Mouse (Mus musculus) liver, embryonic 16.5 days (tissue): ENCODE measurements at regions not wholly inside any gene's neighbourhood (a gene's known extent, or its start where the extent isn't known, plus 50 kb on each side); places are given as distances from the start of the nearest gene placed in this dataset.

ENCODE experiments used
- ATAC-seq: fragments of 200-750 bp; cut with Nextera tagmentation; 2 replicates; pipeline ENCODE4 v1.8.0; 2017; ENCODE audit warnings: low read depth, mild to moderate bottlenecking, moderate number of reproducible peaks, moderate library complexity
- H3K27ac ChIP-seq: fragments of 300-500 bp; sonication (generic); 2 replicates; pipeline ENCODE4 v1.5.1; 2014; ENCODE audit warnings: mild to moderate bottlenecking, low read length
- H3K27me3 ChIP-seq: fragments of 300-500 bp; sonication (generic); 2 replicates; pipeline ENCODE4 v1.6.1; 2014; ENCODE audit warnings: low read depth, low read length, mixed read lengths; ENCODE audit not compliant: control insufficient read depth, insufficient read depth
- H3K36me3 ChIP-seq: fragments of 300-500 bp; sonication (generic); 2 replicates; pipeline ENCODE4 v1.6.1; 2014; ENCODE audit warnings: mild to moderate bottlenecking; ENCODE audit not compliant: control insufficient read depth, insufficient read depth
- H3K4me1 ChIP-seq: fragments of 300-500 bp; sonication (generic); 2 replicates; pipeline ENCODE4 v1.6.1; 2014; ENCODE audit warnings: low read depth, low read length, mixed read lengths; ENCODE audit not compliant: control insufficient read depth
- H3K4me2 ChIP-seq: fragments of 300-500 bp; sonication (generic); 2 replicates; pipeline ENCODE4 v1.6.1; 2014; ENCODE audit warnings: low read depth, low read length, mixed read lengths
- H3K4me3 ChIP-seq: fragments of 300-500 bp; sonication (generic); 2 replicates; pipeline ENCODE4 v1.5.1; 2014; ENCODE audit warnings: low read depth, mild to moderate bottlenecking, low read length
- H3K9ac ChIP-seq: fragments of 300-500 bp; sonication (generic); 2 replicates; pipeline ENCODE4 v1.6.1; 2014; ENCODE audit warnings: low read depth, low read length
- H3K9me3 ChIP-seq: fragments of 300-500 bp; sonication (generic); replicated peaks from 2 replicates; pipeline ENCODE4 v1.6.1; 2016; ENCODE audit warnings: low read length; ENCODE audit not compliant: control insufficient read depth
- WGBS: fragments of 180-500 bp; shearing (Covaris S2); extraction: QIAGEN DNeasy Blood & Tissue Kit; methylation state at CpG from one replicate; pipeline ENCODE4 v1.1.7; 2014; ENCODE audit not compliant: insufficient replicate concordance; 5-methylcytosine and 5-hydroxymethylcytosine counted together

GRCm38 (mm10) chr4:55619891-55620290 is 87.6 kb upstream of the Klf4 start:
- 61% methylated on average over 3 of the region's 3 CpGs for WGBS
- Histone ChIP-seq H3K9ac (no peak overlapping the region), H3K27me3 (no peaks in the 10 kb centered on the region), H3K27ac (no peak overlapping the region), H3K4me1 (no peaks in the 10 kb centered on the region), H3K9me3 (no peaks in the 10 kb centered on the region), H3K4me2 (no peak overlapping the region), H3K36me3 (no peaks in the 10 kb centered on the region), H3K4me3 (no peak overlapping the region)
- no peak for ATAC-seq

GRCm38 (mm10) chr4:55615808-55616207 is 83.5 kb upstream of the Klf4 start:
- no peaks in the 10 kb centered on the region for H3K27me3 ChIP-seq
- WGBS = 58% methylated on average over 6 of the region's 6 CpGs
- no peak overlapping the region for H3K9ac ChIP-seq
- no peaks in the 10 kb centered on the region for H3K9me3 ChIP-seq
- no peak overlapping the region for H3K27ac ChIP-seq
- H3K36me3 ChIP-seq = no peaks in the 10 kb centered on the region
- ATAC-seq = no peak
- no peak overlapping the region for H3K4me3 ChIP-seq
- no peak overlapping the region for H3K4me2 ChIP-seq
- H3K4me1 ChIP-seq = no peaks in the 10 kb centered on the region

- ATAC-seq = no peak
- Histone ChIP-seq H3K4me3 (no peak overlapping the region), H3K9ac (no peak overlapping the region), H3K27ac (no peak overlapping the region), H3K9me3 (no peaks in the 10 kb centered on the region), H3K27me3 (no peaks in the 10 kb centered on the region), H3K36me3 (no peaks in the 10 kb centered on the region), H3K4me1 (no peaks in the 10 kb centered on the region), H3K4me2 (no peak overlapping the region)
- WGBS = 65% methylated on average over 3 of the region's 3 CpGs
These were observed 81.3 kb upstream of the Klf4 start for GRCm38 (mm10) chr4:55613523-55613922.

- no peak overlapping the region for H3K9ac ChIP-seq
- H3K4me1 ChIP-seq = no peaks in the 10 kb centered on the region
- WGBS = 70% methylated on average over 4 of the region's 4 CpGs
These were observed 78.7 kb upstream of the Klf4 start for GRCm38 (mm10) chr4:55610998-55611397.

GRCm38 (mm10) chr4:55609214-55609613 is 76.9 kb upstream of the Klf4 start:
- Histone ChIP-seq H3K4me1 (no peaks in the 10 kb centered on the region), H3K9ac (no peak overlapping the region), H3K27ac (no peak overlapping the region), H3K36me3 (no peaks in the 10 kb centered on the region), H3K27me3 (no peaks in the 10 kb centered on the region; the same call in 1 of the 2 replicates), H3K4me3 (no peak overlapping the region), H3K4me2 (no peak overlapping the region), H3K9me3 (no peaks in the 10 kb centered on the region)
- 63% methylated on average over 5 of the region's 5 CpGs for WGBS
- ATAC-seq = no peak

More at GRCm38 (mm10) chr4:55610998-55611397, 78.7 kb upstream of the Klf4 start:
- no peak for ATAC-seq
- Histone ChIP-seq H3K4me3 (no peak overlapping the region), H3K4me2 (no peak overlapping the region), H3K36me3 (no peaks in the 10 kb centered on the region), H3K27me3 (no peaks in the 10 kb centered on the region; the same call in 1 of the 2 replicates), H3K9me3 (no peaks in the 10 kb centered on the region), H3K27ac (no peak overlapping the region)

- Histone ChIP-seq H3K4me2 (no peak overlapping the region), H3K4me1 (no peaks in the 10 kb centered on the region), H3K9me3 (no peaks in the 10 kb centered on the region), H3K4me3 (no peak overlapping the region), H3K27me3 (no peaks in the 10 kb centered on the region; the same call in 1 of the 2 replicates), H3K36me3 (no peaks in the 10 kb centered on the region), H3K9ac (no peak overlapping the region), H3K27ac (no peak overlapping the region)
- WGBS = 57% methylated on average over 9 of the region's 9 CpGs
- ATAC-seq = no peak
These were observed 73.3 kb upstream of the Klf4 start for GRCm38 (mm10) chr4:55605541-55605940.

GRCm38 (mm10) chr4:55604915-55605314 is 72.6 kb upstream of the Klf4 start:
- Histone ChIP-seq H3K27ac (no peak overlapping the region), H3K27me3 (no peaks in the 10 kb centered on the region; the same call in 1 of the 2 replicates), H3K36me3 (no peaks in the 10 kb centered on the region), H3K4me2 (no peak overlapping the region), H3K9me3 (no peaks in the 10 kb centered on the region), H3K4me3 (no peak overlapping the region), H3K4me1 (no peaks in the 10 kb centered on the region), H3K9ac (no peak overlapping the region)
- ATAC-seq = peak; percentile 63
- 49% methylated on average over 11 of the region's 11 CpGs for WGBS

- Histone ChIP-seq H3K27me3 (no peaks in the 10 kb centered on the region; the same call in 1 of the 2 replicates), H3K36me3 (no peaks in the 10 kb centered on the region), H3K4me2 (no peak overlapping the region), H3K4me1 (no peaks in the 10 kb centered on the region), H3K9me3 (no peaks in the 10 kb centered on the region), H3K9ac (no peak overlapping the region), H3K4me3 (no peak overlapping the region), H3K27ac (no peak overlapping the region)
- 70% methylated on average over 4 of the region's 4 CpGs for WGBS
- no peak for ATAC-seq
These were observed 71.7 kb upstream of the Klf4 start for GRCm38 (mm10) chr4:55603821-55604435.

- H3K4me3 ChIP-seq = no peak overlapping the region
- H3K36me3 ChIP-seq = no peaks in the 10 kb centered on the region
- no peak overlapping the region for H3K4me2 ChIP-seq
- H3K27ac ChIP-seq = no peak overlapping the region
- no peak overlapping the region for H3K9ac ChIP-seq
- peaks cover 5% of the 10 kb centered on the region; the same call in 1 of the 2 replicates for H3K27me3 ChIP-seq
- no peaks in the 10 kb centered on the region for H3K9me3 ChIP-seq
- H3K4me1 ChIP-seq = no peaks in the 10 kb centered on the region
- ATAC-seq = no peak
- WGBS = 64% methylated on average over 7 of the region's 7 CpGs
These were observed 62.9 kb upstream of the Klf4 start for GRCm38 (mm10) chr4:55595203-55595602.
